Mouse (Mus musculus) adrenal gland, postnatal 25 days (tissue): ENCODE results near the gene Pard6a. TPM values are rescaled to one million over a fixed set of nuclear protein-coding genes. Genes with fewer than 3 reads are reported as not detected.

ENCODE experiments used
- DNase-seq: peaks from one replicate; pipeline ENCODE4 v3.0.0; 2021; ENCODE audit warnings: mixed read lengths
- total RNA-seq: library from RNA; stranded (reverse); gene quantifications from 2 replicates; pipeline ENCODE4 v1.2.3, GENCODE M21; 2021

Pard6a gene
- total RNA-seq, 1 experiment from 2014 or later = 10.4 TPM

- no peak for DNase-seq
Measured at GRCm38 (mm10) chr8:105702001-105702401, 1.1 kb downstream of the Pard6a start.

DNA sequence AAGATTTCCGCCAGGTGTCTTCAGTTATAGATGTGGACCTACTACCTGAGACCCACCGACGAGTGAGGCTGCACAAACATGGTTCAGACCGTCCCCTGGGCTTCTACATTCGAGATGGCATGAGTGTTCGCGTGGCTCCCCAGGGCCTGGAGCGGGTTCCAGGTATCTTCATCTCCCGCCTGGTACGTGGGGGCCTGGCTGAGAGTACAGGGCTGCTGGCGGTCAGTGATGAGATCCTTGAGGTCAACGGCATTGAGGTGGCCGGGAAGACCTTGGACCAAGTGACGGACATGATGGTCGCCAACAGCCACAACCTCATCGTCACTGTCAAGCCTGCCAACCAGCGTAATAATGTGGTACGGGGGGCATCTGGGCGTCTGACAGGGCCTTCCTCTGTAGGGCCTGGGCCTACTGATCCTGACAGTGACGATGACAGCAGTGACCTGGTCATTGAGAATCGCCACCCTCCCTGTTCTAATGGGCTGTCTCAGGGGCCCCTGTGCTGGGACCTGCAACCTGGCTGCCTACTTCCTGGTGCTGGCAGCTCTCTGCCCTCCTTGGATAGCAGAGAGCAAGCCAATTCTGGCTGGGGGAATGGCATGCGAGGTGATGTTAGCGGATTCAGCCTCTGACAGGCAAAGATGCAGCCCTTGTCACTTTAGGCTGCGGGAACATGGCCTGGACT lies 1.9 kb downstream of the Pard6a start:
- DNase-seq = no peak

GRCm38 (mm10) chr8:105704146-105704812 lies 3.3 kb downstream of the Pard6a start:
- no peak for DNase-seq

DNA sequence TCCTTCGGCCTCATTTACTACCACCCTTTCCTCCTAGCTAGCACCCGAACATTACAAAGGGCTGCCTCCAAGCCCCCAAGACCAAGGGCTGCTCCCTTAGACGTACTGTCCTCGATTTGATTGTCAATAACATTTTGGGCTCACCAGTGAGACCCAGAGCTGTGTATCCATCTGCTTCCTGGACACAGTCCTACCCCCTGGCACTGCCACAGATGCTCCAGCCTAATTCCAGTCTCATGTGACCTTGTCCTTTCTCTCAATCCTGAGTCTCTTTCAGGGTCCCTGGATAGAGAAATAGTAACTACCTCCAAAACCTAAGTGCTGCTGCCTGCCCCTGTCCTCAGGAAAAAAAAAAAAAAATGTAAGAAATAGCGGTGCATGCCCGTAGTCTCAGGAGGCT lies 4.0 kb downstream of the Pard6a start:
- no peak for DNase-seq

DNA sequence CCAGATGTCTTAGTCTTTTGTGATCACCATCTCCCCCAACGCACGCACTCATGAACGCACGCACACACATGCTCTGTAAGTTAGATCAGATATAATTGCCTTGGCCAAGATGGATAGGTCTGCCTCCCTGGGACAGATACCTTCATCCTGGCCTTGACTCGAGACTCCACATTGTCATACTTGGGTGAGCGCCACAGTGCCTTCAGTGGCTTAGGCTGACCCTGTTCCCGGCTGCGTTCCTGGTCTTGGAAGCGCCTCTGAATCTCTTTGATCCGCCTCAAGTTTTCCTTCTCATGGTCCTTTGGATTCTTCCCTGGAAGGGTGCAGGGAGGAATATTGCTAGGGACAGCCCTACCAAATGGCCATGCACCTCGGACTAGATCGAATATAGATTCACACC lies 5.5 kb downstream of the Pard6a start:
- DNase-seq = no peak

DNA sequence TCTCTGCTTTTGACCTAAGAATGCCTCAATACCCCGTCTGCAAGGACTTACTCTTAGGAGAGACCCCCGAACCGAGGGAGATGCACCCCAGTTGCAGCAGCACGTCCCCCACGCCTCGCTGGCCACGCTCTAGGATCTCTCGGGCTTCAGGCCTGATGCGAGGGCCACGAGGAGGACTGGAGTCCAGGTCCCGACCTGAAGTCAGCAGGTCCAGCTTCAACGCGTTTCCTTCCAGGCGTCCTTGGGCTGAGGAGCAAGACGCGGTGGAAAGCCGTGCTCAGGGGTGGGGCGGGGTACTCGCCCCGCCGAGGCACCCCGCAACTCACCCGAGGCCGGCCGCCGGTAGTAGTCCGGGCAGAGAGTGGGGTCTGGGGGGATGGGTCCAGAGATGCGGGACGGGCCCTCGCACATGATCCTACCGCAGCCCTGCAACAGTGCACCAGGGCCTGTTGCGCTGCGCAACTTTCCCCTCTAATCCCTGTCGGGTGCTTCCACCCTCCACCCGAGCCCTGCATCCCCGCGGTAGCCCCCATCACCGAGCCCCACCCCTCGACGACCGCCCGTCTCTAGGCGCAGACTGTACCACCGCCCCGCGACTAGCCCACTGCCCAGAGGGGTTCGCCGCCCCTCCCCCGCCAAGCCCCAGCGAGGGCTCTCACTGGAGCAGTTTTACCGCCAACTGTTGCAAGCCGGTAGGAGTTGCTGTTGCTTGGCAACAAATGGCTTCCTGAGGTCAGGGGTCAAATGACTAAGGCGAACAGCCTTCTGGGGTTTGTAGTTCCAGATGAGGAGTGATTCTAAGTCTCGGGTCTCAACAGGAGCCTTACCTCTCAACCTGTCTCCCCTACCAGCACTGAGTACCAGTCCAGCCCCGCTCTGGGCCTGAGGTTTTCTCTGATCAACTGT lies 6.8 kb downstream of the Pard6a start, which contains the start of the genes 4933405L10Rik and Enkd1:
Gene 4933405L10Rik, plus strand, starts transcription at position 158 of the 906 bp plus-strand sequence.
Gene Enkd1, minus strand, starts transcription at position 713 of the 906 bp plus-strand sequence.
- peak; percentile 78 for DNase-seq

DNA sequence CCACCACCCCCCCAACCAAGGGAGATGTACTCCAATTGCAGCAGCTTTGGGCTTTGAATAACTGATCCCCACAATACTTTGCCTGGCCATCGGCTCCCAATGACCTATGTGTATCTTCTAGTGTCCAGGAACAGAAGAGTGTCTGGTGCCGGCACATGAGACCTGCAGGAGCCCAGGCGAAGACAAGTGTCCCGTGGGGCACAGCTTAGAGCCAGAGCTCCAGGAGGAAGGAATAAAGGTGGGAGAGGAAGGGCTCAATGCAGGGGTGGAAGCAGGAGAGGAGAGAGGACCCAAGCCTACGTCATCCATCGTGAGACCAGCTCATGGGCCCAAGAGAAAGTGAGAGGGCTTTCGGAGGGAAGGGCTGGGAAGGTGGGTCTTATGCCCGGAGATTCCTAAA lies 7.7 kb downstream of the Pard6a start:
- no peak for DNase-seq

DNA sequence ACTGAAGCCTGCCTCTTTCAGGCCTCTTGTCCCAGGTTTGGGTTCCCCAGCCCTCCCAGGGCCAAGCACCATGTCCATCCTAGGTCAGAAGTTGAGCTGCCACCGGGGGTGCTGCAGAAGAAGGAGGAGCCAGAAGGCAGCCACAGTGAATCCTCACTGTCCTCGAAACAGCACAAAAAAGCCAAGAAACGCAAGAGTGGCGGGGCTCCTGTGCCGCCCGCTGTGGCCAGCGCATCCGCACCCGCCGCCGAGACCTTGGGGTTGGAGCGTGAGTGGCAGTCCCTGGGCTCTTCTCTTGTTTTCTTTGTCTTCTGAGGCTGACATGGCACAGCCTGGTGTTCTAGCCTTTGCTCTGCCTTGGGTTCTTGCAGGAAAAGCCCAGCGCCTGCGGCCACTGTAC lies 8.4 kb downstream of the Pard6a start:
- no peak for DNase-seq

DNA sequence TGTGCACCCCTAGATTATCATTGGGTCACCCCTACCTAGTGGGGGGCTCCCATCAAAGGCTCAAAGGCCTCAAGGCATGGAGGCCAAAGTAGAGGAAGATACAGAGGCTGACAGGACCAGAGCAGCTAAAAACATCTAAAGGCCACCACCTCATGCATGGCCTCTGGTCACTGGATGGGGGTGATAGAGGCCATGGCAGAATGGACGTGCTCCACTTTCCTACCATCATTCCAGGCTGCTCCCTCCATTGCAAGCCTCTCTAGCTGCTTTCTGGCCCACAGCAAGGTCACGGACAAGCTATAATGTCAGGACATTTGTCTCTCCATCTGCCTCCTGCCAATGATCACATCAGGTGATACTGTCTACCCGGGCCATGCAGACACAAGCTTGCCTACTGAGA lies 11.3 kb downstream of the Pard6a start:
- DNase-seq = no peak

DNA sequence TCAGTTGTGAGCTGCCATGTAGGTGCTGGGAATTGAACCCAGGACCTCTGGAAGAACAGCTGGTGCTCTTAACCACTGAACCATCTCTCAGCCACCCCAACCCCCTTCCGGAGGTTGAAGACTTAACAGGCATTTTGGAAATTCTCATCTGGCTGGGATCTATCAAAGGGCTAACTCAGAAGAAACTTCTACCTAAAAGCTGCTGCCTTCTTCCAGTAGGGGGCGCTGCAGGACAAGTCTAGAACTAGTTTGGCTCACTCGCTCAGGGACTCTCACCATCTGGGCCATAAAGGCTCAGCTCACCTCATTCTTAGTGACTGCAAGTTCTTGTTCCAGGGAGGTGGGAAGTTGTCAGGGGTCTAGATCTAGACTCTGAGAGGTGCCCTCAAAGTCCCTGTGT lies 13.2 kb downstream of the Pard6a start:
- DNase-seq = peak; percentile 90

- no peak for DNase-seq
Measured at GRCm38 (mm10) chr8:105715042-105715441, 14.1 kb downstream of the Pard6a start.

GRCm38 (mm10) chr8:105716302-105716945 lies 15.5 kb downstream of the Pard6a start:
- DNase-seq = no peak

DNA sequence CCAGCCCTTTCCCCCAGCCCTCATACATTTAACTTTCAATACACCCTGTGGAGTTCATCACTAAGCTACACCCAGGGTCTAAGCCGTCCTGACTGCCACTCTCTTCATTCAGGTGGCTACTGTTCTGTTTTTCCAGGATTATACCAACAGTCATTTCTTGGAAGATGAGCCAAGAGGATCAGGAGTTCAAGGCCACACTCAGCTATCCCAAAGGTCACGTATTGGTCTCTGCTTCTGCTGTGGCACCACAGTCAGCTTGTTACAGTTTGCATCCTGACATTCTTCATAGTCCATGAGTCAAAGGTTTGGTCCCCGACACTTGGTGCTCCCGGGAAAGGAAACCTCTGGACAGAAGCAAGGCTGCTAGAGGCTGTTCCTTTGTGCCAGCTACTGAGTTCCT lies 18.7 kb downstream of the Pard6a start:
- no peak for DNase-seq

DNA sequence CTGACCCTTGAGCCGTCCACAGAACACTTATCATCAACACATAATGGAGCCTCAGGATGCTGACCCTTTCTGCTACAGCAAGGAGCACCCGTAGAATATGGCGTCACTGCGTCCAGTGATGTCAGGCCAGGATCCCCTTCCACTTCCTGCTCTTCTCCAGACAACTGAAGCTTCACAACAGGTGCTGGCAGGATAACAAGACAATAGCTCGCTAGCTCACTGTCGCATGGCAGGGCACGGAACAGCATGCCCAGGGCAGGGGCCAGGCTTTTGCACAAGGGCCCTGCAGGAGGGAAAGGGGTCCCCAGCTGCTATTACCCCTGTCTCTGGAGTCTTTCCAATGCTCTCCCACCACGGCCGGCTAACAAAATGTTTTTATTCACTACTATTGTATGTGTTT lies 21.9 kb downstream of the Pard6a start:
- no peak for DNase-seq

GRCm38 (mm10) chr8:105725726-105726125 lies 24.8 kb downstream of the Pard6a start:
- DNase-seq = no peak

GRCm38 (mm10) chr8:105727397-105728124 lies 26.6 kb downstream of the Pard6a start:
- DNase-seq = no peak

DNA sequence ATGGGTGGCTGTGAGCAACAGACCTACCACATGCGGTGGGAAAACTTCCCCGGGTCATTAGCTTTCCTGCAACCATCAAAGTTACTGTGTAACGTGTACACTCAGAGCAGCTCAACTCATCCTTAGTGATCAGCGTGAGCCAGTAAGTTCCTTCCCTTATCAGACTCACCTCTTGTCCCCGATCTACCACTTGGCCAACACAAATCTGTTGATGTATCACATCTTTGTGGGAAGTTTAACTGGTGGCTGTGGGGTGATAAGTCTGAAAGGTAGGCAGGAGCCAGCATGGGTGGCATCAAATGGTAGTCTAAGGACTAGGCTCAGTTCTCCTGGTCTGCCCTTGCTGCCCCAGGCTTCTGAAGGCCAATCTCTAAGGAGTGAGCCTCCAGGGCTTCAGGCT lies 31.2 kb downstream of the Pard6a start:
- no peak for DNase-seq

DNA sequence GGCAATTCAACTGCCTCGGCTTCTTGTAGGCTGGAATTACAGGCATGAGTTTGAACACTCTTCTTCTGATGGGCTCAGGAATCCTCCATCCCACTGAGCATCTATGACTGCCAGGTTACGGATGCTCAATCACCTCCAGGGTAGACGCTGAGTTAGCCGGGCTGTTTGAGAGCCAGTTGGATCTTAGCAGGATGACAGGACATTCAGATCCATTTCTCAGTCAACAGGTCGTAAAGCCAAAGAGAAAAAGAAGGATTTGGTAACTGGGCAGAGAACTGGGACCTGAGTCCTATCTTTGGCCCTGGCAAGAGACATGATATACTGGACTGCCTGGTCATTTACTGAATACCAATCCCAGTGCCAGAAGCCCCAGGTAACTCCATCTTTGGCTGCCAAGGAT lies 38.3 kb downstream of the Pard6a start:
- DNase-seq = no peak

- no peak for DNase-seq
Measured at GRCm38 (mm10) chr8:105743301-105743700, 42.4 kb downstream of the Pard6a start.

DNA sequence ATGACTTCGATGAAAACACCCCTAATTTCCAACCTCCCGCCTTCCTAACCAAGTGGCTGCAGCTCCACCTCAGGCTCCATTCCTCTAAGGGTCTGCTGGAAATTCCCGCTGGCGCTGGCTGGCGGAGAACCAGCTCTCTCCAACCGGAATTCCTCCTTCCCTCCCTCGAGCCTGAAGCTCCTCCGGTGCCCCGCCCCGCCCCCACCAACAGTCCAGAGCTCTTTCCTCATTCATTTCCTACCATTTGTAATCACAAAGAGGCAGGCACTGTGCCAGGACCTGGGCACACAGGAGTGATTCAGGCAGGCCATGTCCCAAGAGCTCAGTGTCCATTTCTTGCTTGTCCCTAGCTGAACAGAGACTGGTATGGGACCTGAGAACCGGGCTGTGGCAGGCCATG lies 49.7 kb downstream of the Pard6a start:
- peak; percentile 89 for DNase-seq
